Mouse (Mus musculus) neutrophil, adult 5-6 weeks (primary cell): Measurements from ENCODE around the gene Ap3s2. TPM values are rescaled to one million over a fixed set of nuclear protein-coding genes. Genes with fewer than 3 reads are reported as not detected.

Experiments used
- ATAC-seq: fragments of 151-379, 151-347 bp; 2 replicates; pipeline ENCODE4 v1.8.0; 2017; ENCODE audit warnings: mild to moderate bottlenecking, moderate TSS enrichment; ENCODE audit not compliant: insufficient number of reproducible peaks, poor library complexity, low FRiP score, severe bottlenecking; ENCODE audit errors: extremely low read depth
- total RNA-seq: library from RNA; stranded (forward); fragments of 200-1000 nt; gene quantifications from 2 replicates; pipeline ENCODE4 v1.2.3, GENCODE M21; 2017

The Ap3s2 gene
- total RNA-seq, 1 experiment from 2014 or later: 5.0 TPM

- no peak for ATAC-seq
Observed at GRCm38 (mm10) chr7:79858202-79858934, 62.1 kb downstream of the Ap3s2 start.

DNA sequence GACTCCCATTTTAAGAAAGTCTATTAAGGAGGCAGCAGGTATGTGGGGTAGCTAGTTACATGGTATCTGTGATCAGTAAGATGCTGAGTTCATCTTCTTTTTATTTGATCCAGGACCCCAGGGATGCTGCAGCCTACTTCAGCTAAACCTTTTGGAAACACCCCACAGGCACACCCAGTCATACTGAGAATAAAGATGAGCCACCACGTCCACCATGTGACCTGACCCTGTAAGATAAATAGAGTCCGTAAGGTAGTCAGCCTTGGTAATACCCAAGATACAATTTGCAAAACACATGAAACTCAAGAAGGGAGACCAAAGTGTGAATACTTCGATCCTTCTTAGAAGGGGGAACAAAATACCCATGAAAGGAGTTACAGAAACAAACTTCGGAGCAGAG is 64.1 kb downstream of the Ap3s2 start:
- ATAC-seq: no peak

DNA sequence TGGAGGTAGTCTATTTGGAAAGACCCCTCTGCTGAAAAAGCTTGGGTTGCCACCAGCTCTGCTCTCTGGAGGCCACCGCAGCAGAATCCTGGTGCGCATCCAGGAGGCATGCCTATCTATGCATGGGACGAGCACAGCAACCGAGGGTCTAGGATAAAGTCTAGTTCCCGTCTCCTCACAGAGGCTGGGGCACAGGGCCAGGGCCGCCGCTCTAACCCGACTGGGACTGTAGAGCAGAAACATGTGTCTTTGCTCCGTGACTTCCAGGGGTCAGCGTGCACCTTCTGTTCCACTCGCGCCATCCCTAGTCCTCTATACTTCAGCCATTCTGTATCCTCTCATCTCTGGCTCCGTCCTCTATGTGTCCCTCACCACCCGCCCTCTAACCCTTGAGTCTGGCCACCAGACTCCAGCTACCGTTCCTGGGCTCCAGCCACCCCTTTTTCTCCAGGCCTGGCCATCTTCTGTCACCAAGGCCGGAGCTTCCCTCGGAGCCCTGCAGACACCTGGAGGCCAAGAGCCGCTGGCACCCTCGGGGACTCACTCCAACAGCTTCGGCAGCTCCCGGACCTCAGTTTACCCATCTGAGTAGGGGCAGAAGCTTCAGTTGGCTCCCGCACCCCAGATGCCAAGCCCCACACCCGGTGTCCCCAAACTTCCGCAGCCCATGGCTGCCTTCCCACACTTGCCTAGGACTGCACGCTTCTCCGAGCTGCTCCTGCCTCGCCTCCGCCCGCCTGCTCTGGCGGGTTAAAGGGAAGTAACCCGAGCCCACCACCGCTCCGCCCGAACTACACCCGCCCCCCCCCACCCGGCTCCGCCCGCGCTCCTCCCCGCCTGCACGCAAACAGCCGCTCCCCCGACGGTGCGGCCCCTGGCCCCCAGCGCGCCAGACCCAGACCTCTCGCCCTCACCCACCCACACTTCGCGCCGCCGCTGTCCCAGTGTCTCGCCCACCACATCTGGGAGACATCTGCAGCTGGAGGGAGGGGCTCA is 72.7 kb downstream of the Ap3s2 start:
- ATAC-seq: no peak

DNA sequence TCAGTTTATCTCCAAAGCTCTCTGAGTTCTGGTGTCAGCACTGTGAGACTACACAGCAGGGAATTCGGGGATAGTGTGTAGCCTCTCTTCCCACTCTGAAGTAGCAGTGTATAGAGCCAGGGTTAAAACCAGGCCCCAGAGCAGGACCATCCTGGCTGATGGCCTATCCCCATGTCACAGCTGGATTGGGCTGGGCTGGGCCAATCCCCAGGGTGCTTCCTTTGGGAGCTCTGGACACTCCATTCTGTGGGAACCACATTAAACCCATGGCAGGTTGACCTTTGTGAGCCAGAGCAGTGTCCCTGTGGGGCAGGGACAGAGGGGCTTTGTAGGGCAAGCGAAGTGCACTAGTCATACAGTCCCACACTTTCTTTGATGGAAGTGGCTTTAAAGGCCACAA is 74.1 kb downstream of the Ap3s2 start:
- ATAC-seq: no peak

DNA sequence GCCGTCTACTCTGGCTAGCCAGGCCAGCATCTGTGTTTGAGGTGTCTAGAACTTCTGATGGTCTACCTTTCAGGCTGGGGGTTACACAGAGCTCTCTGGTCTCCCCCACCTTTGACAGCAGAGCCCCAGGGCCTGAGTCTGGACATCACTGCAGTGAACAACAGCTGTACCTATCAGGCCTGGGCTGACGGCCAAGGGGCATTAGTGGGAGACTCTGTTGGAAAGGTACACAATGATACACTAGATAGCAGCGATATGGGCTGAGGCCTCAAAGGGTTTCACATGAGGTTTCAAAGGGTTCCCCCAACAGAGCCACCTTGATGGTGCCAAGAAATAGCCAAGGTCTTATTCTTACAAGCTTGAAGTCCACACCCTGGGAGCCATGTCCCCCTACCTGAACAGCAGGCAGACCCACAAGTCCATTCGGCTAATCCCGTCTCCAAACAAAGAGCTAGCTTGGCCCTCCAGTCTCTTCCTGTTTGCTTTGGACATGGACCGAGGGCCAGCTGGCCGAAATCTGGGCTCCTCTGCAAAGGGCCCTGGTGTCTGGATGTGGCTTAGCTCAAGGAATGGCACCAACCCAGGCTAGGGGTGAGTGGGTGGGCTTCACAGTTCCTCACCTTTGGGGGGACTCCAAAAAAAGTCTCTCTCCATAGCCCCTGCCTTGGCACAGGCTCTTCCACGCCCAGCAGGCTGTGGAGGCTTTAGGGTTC is 76.2 kb downstream of the Ap3s2 start:
- ATAC-seq: no peak

GRCm38 (mm10) chr7:79842163-79842562 is 78.3 kb downstream of the Ap3s2 start:
- no peak for ATAC-seq

DNA sequence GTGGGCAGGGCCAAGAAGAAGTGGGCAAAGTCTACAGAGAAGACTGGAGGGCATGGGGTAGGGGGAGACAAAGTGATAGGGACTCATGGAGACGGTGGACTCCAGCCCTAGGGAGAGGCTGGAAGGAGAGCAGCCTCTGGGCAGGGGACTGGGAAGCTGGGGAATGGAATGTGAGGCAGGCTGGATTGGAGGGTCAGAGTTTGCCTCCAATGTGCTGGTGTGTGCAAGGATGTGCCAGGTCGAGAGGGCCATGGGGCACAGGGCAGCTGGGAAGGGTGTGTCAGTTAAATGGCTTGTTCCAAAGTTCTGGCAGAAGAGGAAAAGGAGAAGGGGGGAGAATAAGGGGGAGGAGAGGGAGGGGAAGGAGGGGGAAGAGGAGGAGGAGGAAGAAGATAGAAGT is 83.2 kb downstream of the Ap3s2 start:
- ATAC-seq: no peak

- ATAC-seq: no peak
Observed at GRCm38 (mm10) chr7:79835196-79835595, 85.3 kb downstream of the Ap3s2 start.

DNA sequence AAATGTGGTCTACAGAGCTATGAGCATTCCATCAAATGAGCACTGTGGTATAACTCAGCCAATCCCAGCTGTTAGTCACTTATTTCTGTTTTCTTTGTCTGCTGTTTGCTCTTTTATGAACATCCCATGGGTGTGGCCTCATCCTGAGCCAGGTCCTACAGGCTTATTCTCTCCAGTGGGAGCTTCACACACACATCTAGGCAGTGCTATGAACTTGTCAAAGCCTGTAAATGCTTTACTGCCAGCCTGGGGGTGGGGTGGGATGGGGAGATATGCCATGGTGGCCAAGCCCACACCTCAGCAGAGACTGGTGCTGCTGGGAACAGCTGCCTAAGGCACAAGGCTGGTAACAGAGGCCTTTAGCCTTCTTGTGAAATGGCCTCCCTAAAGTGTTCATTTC is 87.5 kb downstream of the Ap3s2 start:
- ATAC-seq: no peak

DNA sequence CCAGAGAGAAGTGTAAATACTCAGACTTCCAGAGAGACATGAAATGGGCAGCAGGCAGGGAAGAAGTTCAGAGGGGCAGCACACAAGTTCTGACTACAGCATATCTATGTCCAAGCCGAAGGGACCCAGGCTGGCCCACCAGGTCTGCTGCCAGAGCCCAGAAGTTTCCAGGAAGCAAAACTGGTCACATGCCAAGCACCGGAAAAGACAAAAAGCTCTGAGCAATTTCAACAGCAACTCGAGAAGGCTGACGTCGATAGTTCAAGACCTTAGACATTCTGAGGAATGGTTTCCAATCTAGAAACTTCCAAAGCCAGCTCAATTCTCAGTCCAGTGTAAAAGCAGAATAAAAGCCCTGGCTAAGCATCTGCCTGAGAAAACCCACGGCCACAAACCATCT is 88.9 kb downstream of the Ap3s2 start:
- ATAC-seq: no peak

- no peak for ATAC-seq
Observed at GRCm38 (mm10) chr7:79831145-79831544, 89.3 kb downstream of the Ap3s2 start.

GRCm38 (mm10) chr7:79828341-79828740 is 92.1 kb downstream of the Ap3s2 start:
- ATAC-seq: no peak

Other genes starting within 250 kb of the Ap3s2 start
- 0.12 TPM in 1 of 2 replicates, not detected in the other for gene Kif7, start 204.9 kb downstream of the Ap3s2 start, total RNA-seq
- gene Plin1, start 187.7 kb downstream of the Ap3s2 start, total RNA-seq: not detected in 2 replicates
- 0.37 TPM in 1 of 2 replicates, not detected in the other for gene Pex11a, start 177.5 kb downstream of the Ap3s2 start, total RNA-seq
- gene Wdr93, start 177.5 kb downstream of the Ap3s2 start, total RNA-seq: not detected in 2 replicates
- gene Mesp1, start 126.9 kb downstream of the Ap3s2 start, total RNA-seq: not detected in 2 replicates
- not detected in 2 replicates for gene Mesp2, start 109.9 kb downstream of the Ap3s2 start, total RNA-seq
- not detected in 2 replicates for gene Anpep, start 59.6 kb downstream of the Ap3s2 start, total RNA-seq
- gene Arpin, start 14.7 kb upstream of the Ap3s2 start, total RNA-seq: not detected in 2 replicates
- gene Zfp710, start 104.2 kb upstream of the Ap3s2 start, total RNA-seq: 64.9 and 67.2 TPM in 2 replicates
- gene Idh2, start 194.7 kb upstream of the Ap3s2 start, total RNA-seq: 18.0 and 26.8 TPM in 2 replicates